Mouse (Mus musculus) embryonic facial prominence, embryonic 14.5 days (tissue): ENCODE results near the gene Ptprq. TPM values are rescaled to one million over a fixed set of nuclear protein-coding genes. Genes with fewer than 3 reads are reported as not detected.

ENCODE experiments used
- ATAC-seq: fragments of 200-750 bp; cut with Nextera tagmentation; 2 replicates; pipeline ENCODE4 v1.8.0; 2017; ENCODE audit warnings: low read depth, moderate number of reproducible peaks, moderate TSS enrichment
- DNase-seq: peaks from one replicate; pipeline ENCODE4 v3.0.0-alpha.2; 2015; ENCODE audit warnings: low spot score
- H3K27ac ChIP-seq: fragments of 300-500 bp; sonication (generic); replicated peaks from 2 replicates; pipeline ENCODE4 v1.5.1; 2014; ENCODE audit warnings: low read depth, mild to moderate bottlenecking, low read length, moderate library complexity
- H3K27me3 ChIP-seq: fragments of 300-500 bp; sonication (generic); replicated peaks from 2 replicates; pipeline ENCODE4 v1.6.1; 2014; ENCODE audit warnings: low read length; ENCODE audit not compliant: control insufficient read depth, insufficient read depth
- H3K36me3 ChIP-seq: fragments of 300-500 bp; sonication (generic); 2 replicates; pipeline ENCODE4 v1.6.1; 2014; ENCODE audit warnings: low read length, mixed read lengths; ENCODE audit not compliant: control insufficient read depth, insufficient read depth
- H3K4me1 ChIP-seq: fragments of 300-500 bp; sonication (generic); 2 replicates; pipeline ENCODE4 v1.6.1; 2014; ENCODE audit warnings: antibody characterized with exemption, low read length; ENCODE audit not compliant: control insufficient read depth, insufficient read depth
- H3K4me2 ChIP-seq: fragments of 300-500 bp; sonication (generic); 2 replicates; pipeline ENCODE4 v1.6.1; 2014; ENCODE audit warnings: low read depth, mild to moderate bottlenecking, low read length, moderate library complexity, mixed read lengths
- H3K4me3 ChIP-seq: fragments of 300-500 bp; sonication (generic); 2 replicates; pipeline ENCODE4 v1.5.1; 2014; ENCODE audit warnings: low read depth, mild to moderate bottlenecking, low read length
- H3K9ac ChIP-seq: fragments of 300-500 bp; sonication (generic); 2 replicates; pipeline ENCODE4 v1.6.1; 2014; ENCODE audit warnings: low read depth, mild to moderate bottlenecking, low read length, moderate library complexity, mixed read lengths
- H3K9me3 ChIP-seq: fragments of 300-500 bp; sonication (generic); 2 replicates; pipeline ENCODE4 v1.6.1; 2016; ENCODE audit warnings: low read length; ENCODE audit not compliant: control insufficient read depth
- WGBS: fragments of 180-500 bp; shearing (Covaris S2); extraction: QIAGEN DNeasy Blood & Tissue Kit; methylation state at CpG from one replicate; pipeline ENCODE4 v1.1.7; 2014; 5-methylcytosine and 5-hydroxymethylcytosine counted together
- polyA plus RNA-seq: library from polyadenylated mRNA; unstranded; fragments of >200 nt; fragmentation: Nextera tagmentation; extraction: Ambion mirVana; gene quantifications from 2 replicates; pipeline ENCODE4 v1.2.1, GENCODE M21; 2014

Gene Ptprq
- polyA plus RNA-seq, 1 experiment from 2014 or later, result 0.39 TPM

DNA sequence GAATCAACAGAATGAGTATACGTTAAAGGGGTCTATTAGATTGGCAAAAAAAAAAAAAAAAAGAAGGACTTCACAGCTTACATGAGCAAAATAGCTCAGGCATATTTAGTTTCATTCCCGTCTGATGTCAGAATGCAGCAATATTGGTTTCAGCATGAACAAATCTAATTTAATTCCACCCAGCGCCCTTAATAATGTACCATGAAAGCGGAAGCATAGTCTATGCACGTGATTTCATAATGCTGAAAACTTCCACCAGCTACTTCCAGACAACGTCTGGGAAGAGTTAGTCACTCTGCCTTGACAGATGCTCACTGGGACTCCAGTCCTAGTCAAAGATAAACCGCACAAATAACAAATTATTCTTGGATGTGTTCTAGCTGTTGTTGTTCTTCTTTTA, 15.6 kb upstream of the Ptprq start:
- 48% methylated on average over 7 of the region's 7 CpGs for WGBS
- Histone ChIP-seq H3K4me1 (no peaks in the 10 kb centered on the region), H3K9me3 (no peaks in the 10 kb centered on the region), H3K27ac (no peak overlapping the region), H3K4me3 (no peak overlapping the region), H3K27me3 (no peaks in the 10 kb centered on the region), H3K36me3 (no peaks in the 10 kb centered on the region), H3K9ac (no peak overlapping the region), H3K4me2 (no peak overlapping the region)
- DNase-seq (peak; percentile 50), ATAC-seq (peak; percentile 37; the same call in 1 of the 2 replicates)

DNA sequence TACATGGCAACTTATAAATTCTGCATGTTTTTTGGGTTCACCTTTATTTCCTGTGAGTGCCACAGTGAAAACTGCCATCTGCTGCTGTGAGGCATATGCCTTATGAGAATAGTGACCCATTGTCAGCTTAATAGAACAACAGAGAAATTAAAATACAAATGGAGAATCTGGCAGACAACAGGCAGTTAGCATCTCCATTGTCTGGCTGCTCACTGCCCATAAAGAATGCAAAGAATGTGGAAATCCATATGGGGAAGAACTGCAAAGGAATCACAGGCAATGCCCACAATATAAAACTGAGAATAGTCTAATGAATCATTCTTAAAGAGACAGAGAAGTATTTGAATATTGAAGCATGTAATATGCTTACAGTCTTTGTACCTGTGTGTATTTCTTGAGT, 14.5 kb upstream of the Ptprq start:
- DNase-seq (peak; percentile 25), ATAC-seq (no peak)
- Histone ChIP-seq H3K36me3 (no peaks in the 10 kb centered on the region), H3K9me3 (no peaks in the 10 kb centered on the region), H3K27me3 (no peaks in the 10 kb centered on the region), H3K4me1 (no peaks in the 10 kb centered on the region), H3K9ac (no peak overlapping the region), H3K27ac (no peak overlapping the region), H3K4me3 (no peak overlapping the region), H3K4me2 (no peak overlapping the region)

DNA sequence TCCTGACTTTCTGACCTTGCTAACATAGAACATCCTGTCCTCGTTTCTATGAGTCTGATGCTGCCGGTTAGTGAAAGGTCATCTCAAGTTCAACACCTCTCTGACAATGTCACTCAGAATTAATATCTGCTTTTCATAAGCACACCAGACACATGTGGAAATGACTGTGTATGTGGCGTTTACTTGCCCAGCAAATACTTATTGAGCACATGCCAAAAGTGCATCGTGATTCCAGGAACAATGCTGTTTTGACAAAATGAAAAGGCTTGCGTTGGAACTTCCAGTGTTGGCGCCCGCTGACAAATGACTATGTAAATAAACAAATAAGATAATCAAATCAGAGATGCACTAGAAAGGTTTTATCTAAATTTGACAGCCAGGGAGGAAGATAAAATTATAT, 5.8 kb upstream of the Ptprq start:
- no peak for ATAC-seq
- H3K36me3 ChIP-seq, result no peaks in the 10 kb centered on the region
- H3K4me2 ChIP-seq, result no peak overlapping the region
- H3K27me3 ChIP-seq, result no peaks in the 10 kb centered on the region
- DNase-seq, result peak; percentile 9
- WGBS, result 49% methylated on average over 7 of the region's 7 CpGs
- no peak overlapping the region for H3K9ac ChIP-seq
- no peaks in the 10 kb centered on the region for H3K9me3 ChIP-seq
- H3K4me1 ChIP-seq, result no peaks in the 10 kb centered on the region
- H3K4me3 ChIP-seq, result no peak overlapping the region
- no peak overlapping the region for H3K27ac ChIP-seq

DNA sequence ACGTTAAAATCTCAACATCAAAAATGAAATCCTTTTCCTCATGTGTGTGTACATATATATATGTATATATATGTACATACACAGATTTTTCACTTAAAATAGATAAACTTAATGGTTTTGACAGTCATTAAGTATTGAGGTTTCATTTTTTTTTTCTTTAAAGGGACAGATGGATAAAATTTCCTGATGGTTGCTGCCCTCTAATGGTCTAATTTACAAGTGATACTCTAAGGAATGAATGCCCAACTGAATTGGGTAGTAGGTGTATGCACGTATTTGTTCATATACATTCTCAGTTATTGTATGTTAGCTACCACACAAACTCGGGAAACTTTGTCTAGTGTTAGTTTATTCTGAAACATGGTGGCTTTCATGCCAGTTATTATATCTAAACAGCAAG, 15.4 kb downstream of the Ptprq start:
- 49% methylated on average over 3 of the region's 3 CpGs for WGBS
- no peaks in the 10 kb centered on the region for H3K9me3 ChIP-seq
- H3K36me3 ChIP-seq, result no peaks in the 10 kb centered on the region
- H3K4me2 ChIP-seq, result no peak overlapping the region
- H3K4me1 ChIP-seq, result no peaks in the 10 kb centered on the region
- no peak overlapping the region for H3K4me3 ChIP-seq
- H3K27ac ChIP-seq, result no peak overlapping the region
- ATAC-seq (no peak), DNase-seq (peak; percentile 31)
- H3K27me3 ChIP-seq, result no peaks in the 10 kb centered on the region
- no peak overlapping the region for H3K9ac ChIP-seq

DNA sequence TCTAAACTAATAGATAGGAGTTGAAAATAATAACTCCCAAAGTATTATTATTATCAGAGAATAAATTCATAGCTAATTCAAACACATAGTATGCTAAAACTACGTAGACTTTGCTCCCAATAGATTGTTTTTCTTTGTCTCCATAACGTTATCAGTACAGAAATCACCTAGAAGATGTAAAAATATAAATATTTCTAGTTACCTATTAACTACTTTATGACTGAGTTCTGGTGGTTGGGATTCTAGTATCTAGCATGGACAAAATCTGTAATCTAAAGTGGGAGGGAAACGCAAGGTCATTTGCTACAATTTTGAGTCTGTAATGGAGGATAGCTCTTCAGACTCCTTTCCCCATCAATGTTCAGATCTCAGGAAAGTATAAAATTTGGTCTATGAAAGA, 18.9 kb downstream of the Ptprq start:
- H3K36me3 ChIP-seq, result no peaks in the 10 kb centered on the region
- DNase-seq (no peak), ATAC-seq (no peak)
- H3K27me3 ChIP-seq, result no peaks in the 10 kb centered on the region
- no peak overlapping the region for H3K4me2 ChIP-seq
- no peak overlapping the region for H3K9ac ChIP-seq
- 83% methylated on average over 3 of the region's 3 CpGs for WGBS
- H3K9me3 ChIP-seq, result no peaks in the 10 kb centered on the region
- no peaks in the 10 kb centered on the region for H3K4me1 ChIP-seq
- no peak overlapping the region for H3K4me3 ChIP-seq
- no peak overlapping the region for H3K27ac ChIP-seq

DNA sequence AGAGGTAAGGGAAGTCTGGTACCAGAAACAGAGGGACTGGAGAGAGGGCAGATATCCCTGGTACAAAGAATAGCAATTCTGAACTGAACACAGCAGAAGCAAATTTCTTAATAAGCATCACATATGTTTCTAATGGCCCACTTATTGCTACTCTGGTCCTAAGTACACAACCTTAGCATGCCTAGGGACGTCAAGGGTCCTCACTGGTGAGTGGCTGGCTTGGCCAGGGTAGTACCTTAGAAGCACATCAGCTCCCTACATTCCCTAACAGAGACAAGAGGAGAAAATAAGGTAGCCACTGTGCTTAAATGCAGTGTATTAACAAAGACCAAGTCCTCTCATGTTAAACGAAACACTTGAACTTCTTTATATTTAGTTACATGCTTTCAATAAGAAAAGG, 21.1 kb downstream of the Ptprq start:
- Histone ChIP-seq H3K36me3 (no peaks in the 10 kb centered on the region), H3K4me2 (no peak overlapping the region), H3K27me3 (no peaks in the 10 kb centered on the region), H3K27ac (no peak overlapping the region), H3K4me3 (no peak overlapping the region), H3K4me1 (no peaks in the 10 kb centered on the region), H3K9ac (no peak overlapping the region), H3K9me3 (no peaks in the 10 kb centered on the region)
- no peak for ATAC-seq
- no peak for DNase-seq
- 77% methylated on average over 2 of the region's 2 CpGs for WGBS

DNA sequence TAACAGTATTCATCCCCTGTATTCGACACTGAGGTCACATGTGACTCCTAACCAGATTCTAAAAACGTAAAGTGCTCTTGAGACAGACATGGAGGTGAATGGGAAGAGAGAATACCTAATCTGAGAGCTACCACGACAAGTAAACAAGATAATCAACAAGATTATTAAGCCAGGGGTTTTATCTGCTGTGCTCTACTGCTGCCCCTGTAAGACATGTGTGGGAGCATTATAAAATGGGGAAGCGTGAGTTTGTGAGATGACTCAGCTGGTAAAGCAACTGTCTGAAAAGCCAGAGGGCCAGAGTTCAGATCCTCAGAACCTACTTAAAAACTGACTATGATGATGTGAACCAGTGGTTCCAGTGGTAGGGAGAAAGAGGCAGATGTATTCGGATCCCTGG, 22.7 kb downstream of the Ptprq start:
- no peak overlapping the region for H3K4me2 ChIP-seq
- no peaks in the 10 kb centered on the region for H3K9me3 ChIP-seq
- H3K4me3 ChIP-seq, result no peak overlapping the region
- H3K9ac ChIP-seq, result no peak overlapping the region
- no peaks in the 10 kb centered on the region for H3K27me3 ChIP-seq
- H3K27ac ChIP-seq, result no peak overlapping the region
- DNase-seq, result no peak
- 80% methylated on average over 5 of the region's 5 CpGs for WGBS
- no peaks in the 10 kb centered on the region for H3K36me3 ChIP-seq
- no peak for ATAC-seq
- no peaks in the 10 kb centered on the region for H3K4me1 ChIP-seq

DNA sequence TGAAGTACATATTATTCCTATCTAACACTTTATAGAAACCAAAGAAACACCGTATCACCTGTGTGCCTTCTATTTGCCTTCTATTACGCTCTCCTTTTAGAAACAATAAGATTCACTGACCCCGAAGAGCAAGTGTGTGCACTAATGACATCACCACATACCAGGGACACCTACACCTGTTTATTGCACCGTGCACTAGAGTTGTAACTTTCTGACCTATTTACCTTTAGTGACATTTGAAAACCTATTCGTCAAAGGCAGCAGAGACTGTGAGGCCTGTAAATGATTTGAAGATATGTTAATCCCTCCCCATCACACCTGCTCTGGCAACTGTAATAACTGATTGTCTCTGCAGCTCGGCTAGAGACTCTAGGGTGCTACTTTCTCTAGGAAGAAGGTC, 32.5 kb downstream of the Ptprq start:
- Histone ChIP-seq H3K9ac (no peak overlapping the region), H3K4me3 (no peak overlapping the region), H3K27ac (no peak overlapping the region), H3K4me2 (no peak overlapping the region), H3K9me3 (no peaks in the 10 kb centered on the region), H3K36me3 (no peaks in the 10 kb centered on the region), H3K4me1 (no peaks in the 10 kb centered on the region), H3K27me3 (no peaks in the 10 kb centered on the region)
- DNase-seq (no peak), ATAC-seq (no peak)
- 68% methylated on average over 6 of the region's 6 CpGs for WGBS

DNA sequence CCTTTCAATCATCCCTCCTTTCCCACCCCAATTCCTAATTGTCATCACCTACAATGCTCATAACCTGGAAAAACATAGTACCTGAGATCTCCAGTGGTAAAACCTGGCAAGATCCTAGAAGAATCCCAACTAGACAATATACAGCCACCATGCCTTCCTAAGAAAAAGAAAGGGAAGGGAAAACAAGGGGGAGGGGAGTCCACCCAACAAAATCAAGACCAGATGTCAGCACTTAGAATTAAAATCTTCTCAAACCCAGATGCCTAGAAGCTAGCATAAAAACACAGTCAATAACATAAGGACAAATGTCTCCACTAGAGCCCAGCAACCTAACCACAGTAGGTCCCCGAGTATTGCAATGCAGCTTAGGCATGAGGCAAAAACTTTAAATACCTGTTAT, 43.9 kb downstream of the Ptprq start:
- no peak overlapping the region for H3K27ac ChIP-seq
- no peaks in the 10 kb centered on the region for H3K27me3 ChIP-seq
- DNase-seq, result peak; percentile 19
- WGBS, result 30% methylated on average over 1 of the region's 1 CpGs
- ATAC-seq, result no peak
- no peaks in the 10 kb centered on the region for H3K36me3 ChIP-seq
- H3K4me3 ChIP-seq, result no peak overlapping the region
- H3K4me1 ChIP-seq, result no peaks in the 10 kb centered on the region
- H3K4me2 ChIP-seq, result no peak overlapping the region
- H3K9me3 ChIP-seq, result no peaks in the 10 kb centered on the region
- no peak overlapping the region for H3K9ac ChIP-seq
